Mouse (Mus musculus) ZHBTc4 (cell line): ENCODE results near the gene Itih3.

Source experiments
- DNase-seq: peaks from one replicate; pipeline ENCODE4 v3.0.0-alpha.2; 2011; ENCODE audit warnings: low read depth, low spot score

Itih3 gene

DNA sequence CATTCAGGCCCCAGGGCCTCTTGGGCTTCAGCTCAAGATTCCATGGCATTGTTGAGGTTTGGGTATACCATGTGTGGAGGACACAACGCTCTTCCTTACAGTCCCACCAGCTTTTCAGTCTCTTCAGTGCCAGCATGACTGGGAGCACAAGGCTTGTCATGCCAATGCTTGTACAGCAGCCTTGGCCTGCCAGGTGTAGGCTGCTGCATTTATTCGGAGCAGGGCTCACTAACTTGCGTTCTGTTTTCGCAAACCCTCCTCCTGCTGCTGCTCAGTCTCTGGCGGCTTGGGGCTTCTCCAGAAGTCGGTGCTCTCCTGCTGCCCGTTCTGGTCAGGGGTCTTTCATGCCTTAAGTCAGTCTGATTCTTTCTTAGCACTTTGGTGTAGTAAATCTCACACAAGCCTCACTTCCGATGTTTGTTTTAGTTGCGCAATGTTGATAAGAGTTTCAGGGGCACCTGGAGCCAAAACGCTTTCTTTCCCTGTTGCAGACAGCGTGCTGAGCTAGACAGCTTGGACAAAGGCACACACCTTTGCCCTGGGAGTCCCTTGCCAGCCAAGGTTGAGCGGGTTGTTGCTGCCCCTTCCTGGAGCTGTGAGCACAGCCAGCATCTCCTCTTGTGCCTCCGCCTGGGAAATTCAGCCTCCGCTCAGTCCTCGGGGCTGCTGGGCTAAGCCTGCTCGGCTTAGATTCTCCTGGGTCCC lies 62.0 kb downstream of the Itih3 start:
- no peak for DNase-seq
